Mouse (Mus musculus): ENCODE data around the gene Cbarp.

Cbarp gene

GRCm38 (mm10) chr10:80120146-80120545 is 20.5 kb downstream of the Cbarp start:
- no peak for DNase-seq

- DNase-seq = no peak
Observed at GRCm38 (mm10) chr10:80118552-80118951, 22.1 kb downstream of the Cbarp start.

DNA sequence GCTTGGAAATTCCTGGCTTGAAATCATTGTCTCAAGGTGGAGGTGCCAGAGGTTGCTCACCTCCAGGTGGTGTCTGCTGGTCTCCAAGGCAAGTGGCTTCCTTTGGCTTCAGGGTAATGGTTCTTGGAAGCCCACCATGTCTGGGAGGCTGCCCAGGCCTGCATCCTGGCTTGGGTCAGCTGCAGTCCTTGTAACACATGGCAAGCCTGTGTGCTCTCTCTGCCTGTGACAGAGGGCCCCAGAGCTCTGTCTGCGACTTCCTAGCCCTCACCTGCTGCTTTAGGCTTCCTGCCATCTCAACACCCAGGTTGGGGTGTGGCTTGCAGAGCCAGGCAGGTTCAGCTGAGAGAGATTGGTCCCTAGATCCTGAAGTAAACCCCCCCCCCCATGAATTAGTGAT is 22.9 kb downstream of the Cbarp start:
- DNase-seq = no peak

- DNase-seq = peak; percentile 40
Observed at GRCm38 (mm10) chr10:80116927-80117691, 23.5 kb downstream of the Cbarp start.

GRCm38 (mm10) chr10:80116563-80116926 is 24.1 kb downstream of the Cbarp start:
- peak; percentile 26 for DNase-seq

DNA sequence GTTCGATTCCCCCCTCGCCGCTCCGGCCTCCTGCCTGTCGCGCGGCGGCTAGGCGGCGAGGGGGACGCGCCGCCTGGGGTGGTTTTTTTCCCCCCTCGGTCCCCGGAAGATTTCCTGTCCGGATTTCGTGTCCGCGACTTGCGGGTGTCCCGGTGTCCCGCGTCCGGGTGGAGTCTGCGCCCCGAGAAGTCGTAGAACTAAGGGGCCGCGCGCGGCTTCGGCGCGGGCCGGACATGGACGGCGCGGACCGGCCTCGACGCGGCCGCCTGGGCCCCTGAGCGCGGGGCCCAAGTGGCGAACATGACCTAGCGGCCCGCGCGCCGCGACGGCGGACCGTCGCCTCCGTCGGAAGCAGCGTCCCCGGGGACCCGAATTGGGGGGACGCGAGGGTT is 24.7 kb downstream of the Cbarp start:
- peak; percentile 50 for DNase-seq

- DNase-seq = peak; percentile 100
Observed at GRCm38 (mm10) chr10:80115290-80115943, 25.2 kb downstream of the Cbarp start, which contains the start of gene Stk11. Gene Stk11, plus strand, starts transcription at chr10:80115803.

GRCm38 (mm10) chr10:80114341-80115284 is 26.0 kb downstream of the Cbarp start:
- peak; percentile 95 for DNase-seq

DNA sequence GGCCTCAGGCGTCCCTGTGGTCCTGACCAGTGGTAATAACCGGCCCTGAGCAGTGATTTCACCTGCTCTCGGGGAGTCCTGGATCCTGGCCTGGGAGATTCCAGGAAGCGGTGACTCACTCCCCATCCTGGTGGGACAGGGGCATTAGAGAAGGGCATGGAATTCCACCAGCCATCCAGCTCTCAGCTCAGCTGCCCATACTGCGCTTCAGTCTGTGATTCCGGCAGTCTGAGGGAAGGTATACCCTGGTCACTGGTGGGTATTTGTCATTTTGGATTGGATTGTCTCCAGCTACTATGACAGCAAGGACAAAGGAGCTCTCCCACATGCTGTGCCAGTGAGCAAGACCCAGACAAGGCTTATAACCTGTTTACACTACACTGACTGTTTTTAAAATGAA is 33.0 kb downstream of the Cbarp start:
- no peak for DNase-seq

DNA sequence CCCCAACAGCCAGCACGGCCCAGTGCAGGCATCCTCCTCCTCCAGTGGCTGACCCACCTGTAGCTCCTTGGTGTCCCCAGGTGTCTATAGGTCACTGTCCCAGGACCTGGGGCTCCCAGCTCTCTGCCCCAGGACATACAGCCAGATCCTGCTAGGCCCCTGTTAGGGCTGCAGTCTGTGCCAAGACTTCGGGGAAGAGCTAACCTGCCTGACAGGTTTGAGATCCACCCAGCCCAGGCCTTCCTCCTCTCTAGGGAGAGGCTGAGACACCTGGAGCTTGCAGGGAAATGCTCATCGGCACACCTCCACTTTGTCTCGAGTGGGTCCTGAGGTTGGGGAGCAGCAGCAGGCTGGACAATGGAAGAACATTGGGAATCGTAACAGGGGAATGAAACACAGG is 34.7 kb downstream of the Cbarp start:
- DNase-seq = no peak

DNA sequence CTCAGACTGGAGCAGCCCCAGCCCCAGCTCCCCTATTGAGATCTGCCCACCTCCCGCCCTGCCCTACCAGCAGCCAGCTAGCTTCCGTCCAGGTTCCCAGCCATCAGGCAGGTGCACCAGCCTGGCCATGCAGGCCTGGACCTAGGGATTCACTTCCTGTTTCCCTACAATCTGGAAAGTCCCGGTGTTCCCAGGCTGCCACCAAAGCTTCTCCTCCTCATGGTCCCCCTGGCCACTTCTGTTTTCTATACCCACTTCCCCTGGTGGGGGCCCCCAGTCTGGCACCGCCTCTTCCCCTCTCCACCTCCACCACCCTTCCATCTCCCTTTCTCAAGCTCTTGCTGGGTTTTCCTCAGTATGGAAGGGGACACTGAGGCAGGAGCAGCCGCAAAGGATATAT is 35.2 kb downstream of the Cbarp start, which contains the start of gene Sbno2:
TSS of gene Sbno2 (minus strand) at position 112 of the 400 bp plus-strand sequence.
- DNase-seq = no peak

GRCm38 (mm10) chr10:80104181-80104580 is 36.5 kb downstream of the Cbarp start:
- DNase-seq = no peak

DNA sequence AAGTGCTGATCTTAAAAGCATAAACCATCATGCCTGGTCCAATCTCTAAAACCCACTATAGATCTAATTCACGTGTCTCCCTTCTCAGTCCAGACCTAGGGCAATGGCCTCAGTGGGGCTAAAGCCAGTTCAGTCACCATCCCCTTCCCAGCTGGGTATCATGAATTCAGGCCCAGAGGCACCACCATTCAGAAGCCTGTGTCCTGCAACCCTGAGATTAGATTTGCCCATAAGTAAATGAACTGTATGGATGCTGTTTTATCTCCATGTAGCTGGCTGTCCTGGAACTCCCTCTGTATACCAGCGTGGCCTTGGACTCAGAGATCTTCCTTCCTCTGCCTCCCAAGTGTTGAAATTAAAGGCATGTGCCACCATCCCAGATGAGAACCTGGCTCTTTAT is 37.6 kb downstream of the Cbarp start:
- no peak for DNase-seq

- peak; percentile 94 for DNase-seq
Observed at GRCm38 (mm10) chr10:80102216-80102915, 38.3 kb downstream of the Cbarp start.

DNA sequence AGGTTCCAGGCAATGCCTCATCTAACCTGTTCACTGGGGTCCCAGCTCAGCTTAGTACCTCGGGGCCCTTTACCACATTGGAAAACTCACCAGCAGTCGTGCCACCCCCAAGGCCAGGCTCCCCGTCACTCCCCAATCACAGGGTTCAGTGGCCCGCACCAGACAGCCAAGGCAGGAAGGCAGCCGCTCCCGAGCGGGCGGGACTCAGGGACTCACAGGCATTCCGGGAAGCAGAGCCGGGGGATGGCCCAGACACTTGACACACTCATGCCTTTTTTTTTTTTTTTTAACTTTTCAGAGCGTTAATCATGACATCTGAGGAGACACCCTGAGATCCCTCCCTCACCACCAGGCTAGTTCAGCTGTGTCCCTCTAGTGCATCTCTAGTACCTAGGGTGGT is 39.7 kb downstream of the Cbarp start:
- no peak for DNase-seq

DNA sequence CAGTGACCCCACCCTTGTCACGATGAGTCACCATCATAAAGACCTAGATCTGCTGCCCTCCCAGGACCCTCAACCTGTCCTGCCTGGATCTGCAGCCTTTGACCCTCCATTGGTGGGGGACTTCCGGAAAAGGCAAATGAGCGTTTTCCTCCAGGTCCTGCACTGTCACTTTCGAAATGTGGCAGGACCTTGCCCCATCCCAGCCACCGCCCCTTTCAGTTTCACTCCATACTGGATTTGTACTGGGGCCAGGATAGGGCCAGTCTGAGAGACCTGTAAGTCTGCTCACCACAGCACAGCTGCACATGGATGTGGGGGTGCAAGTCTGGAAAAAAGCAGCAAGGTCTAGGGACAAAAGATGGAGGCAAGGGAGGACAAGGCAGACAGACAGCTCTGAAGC is 42.0 kb downstream of the Cbarp start:
- no peak for DNase-seq

- DNase-seq = peak; percentile 32
Observed at GRCm38 (mm10) chr10:80097275-80097674, 43.4 kb downstream of the Cbarp start.

- no peak for DNase-seq
Observed at GRCm38 (mm10) chr10:80095547-80095946, 45.1 kb downstream of the Cbarp start.

- no peak for DNase-seq
Observed at GRCm38 (mm10) chr10:80094684-80095083, 46.0 kb downstream of the Cbarp start.

- no peak for DNase-seq
Observed at GRCm38 (mm10) chr10:80094085-80094484, 46.5 kb downstream of the Cbarp start.

GRCm38 (mm10) chr10:80092690-80093089 is 47.9 kb downstream of the Cbarp start:
- DNase-seq = no peak

DNA sequence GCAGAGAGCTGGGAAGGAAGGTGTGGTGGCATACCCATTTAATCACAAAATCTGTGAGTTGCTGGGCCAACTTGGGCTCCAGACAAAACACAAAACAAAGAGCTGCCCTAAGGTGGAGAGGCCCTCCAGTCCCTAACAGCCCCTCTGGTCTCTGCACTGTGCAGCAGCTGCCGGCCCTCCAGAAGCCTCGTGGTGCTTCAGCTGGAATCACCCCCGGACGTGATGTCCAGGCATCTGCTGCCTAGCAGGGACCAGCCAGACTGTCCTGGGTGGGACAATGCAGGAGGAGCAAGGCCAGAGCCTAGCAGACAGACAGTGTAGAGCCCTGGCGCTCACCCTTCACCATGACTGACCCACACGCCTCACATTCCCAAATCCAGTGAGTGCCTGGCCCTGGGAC is 49.1 kb downstream of the Cbarp start:
- no peak for DNase-seq

GRCm38 (mm10) chr10:80089146-80089545 is 51.5 kb downstream of the Cbarp start:
- no peak for DNase-seq

Data from embryo, embryonic 11 days (tissue).